Mouse (Mus musculus): ENCODE results near the gene Usp18.

The Usp18 gene

GRCm38 (mm10) chr6:121303466-121304220 lies 57.9 kb downstream of the Usp18 start:
- no peak for DNase-seq (ENCODE audit: low spot score)

GRCm38 (mm10) chr6:121304630-121305029 lies 58.9 kb downstream of the Usp18 start:
- no peak for DNase-seq (ENCODE audit: low spot score)

GRCm38 (mm10) chr6:121305571-121305970 lies 59.9 kb downstream of the Usp18 start:
- DNase-seq (ENCODE audit: low spot score), result no peak

- no peak for DNase-seq (ENCODE audit: low spot score)
These were observed 65.3 kb downstream of the Usp18 start for GRCm38 (mm10) chr6:121310984-121311383.

GRCm38 (mm10) chr6:121319099-121319498 lies 73.4 kb downstream of the Usp18 start:
- DNase-seq (ENCODE audit: low spot score), result no peak
